7 mouse cellular contexts compared by ENCODE assay signal in genomic region chr2:152707627-152708026, GRCm38 (mm10). TPM values are rescaled to one million over a fixed set of nuclear protein-coding genes. Genes with fewer than 3 reads are reported as not detected.
DNase-seq lines count a peak whose midpoint lies in the region; ATAC-seq and TF ChIP-seq lines count a peak whose summit lies in the region.

No protein-coding gene starts in this region.

- peak; percentile 96 for ATAC-seq in intestine, embryonic 16.5 days
- ATAC-seq in midbrain, embryonic 12.5 days (ENCODE audit: low FRiP score, low read depth) = peak; percentile 94
- peak; percentile 94 for ATAC-seq in stomach, embryonic 15.5 days (ENCODE audit: insufficient read depth, low FRiP score, low read depth)

- no peaks in the 10 kb centered on the region for H3K27me3 ChIP-seq in intestine, embryonic 16.5 days (replicated peaks; ENCODE audit: control insufficient read depth, insufficient read depth, low read length)
- no peaks in the 10 kb centered on the region for H3K27me3 ChIP-seq in midbrain, embryonic 12.5 days
- H3K27me3 ChIP-seq in stomach, embryonic 15.5 days (replicated peaks) = no peaks in the 10 kb centered on the region

- peak; percentile 87 for DNase-seq in embryo, embryonic 11.5 days (ENCODE audit: low read depth, low spot score)
- DNase-seq in gastrocnemius, postnatal 36 days = peak; percentile 83 to 91
- peak; percentile 80 to 83 for DNase-seq in left cerebral cortex, postnatal 36 days (ENCODE audit: low spot score in 2 of 2)

- TF ChIP-seq CTCF in bone marrow, adult 2 months (IDR thresholded peaks at IDR 0.05; ENCODE audit: control insufficient read depth, insufficient read depth, low read length) = no peak

- peak overlapping the region; percentile 66 for H3K4me2 ChIP-seq in intestine, embryonic 16.5 days (ENCODE audit: low read depth, low read length)
- H3K4me2 ChIP-seq in midbrain, embryonic 12.5 days (replicated peaks) = peak overlapping the region; percentile 57
- H3K4me2 ChIP-seq in stomach, embryonic 15.5 days = peak overlapping the region; percentile 67

- 91% methylated on average over 31 of the region's 31 CpGs for WGBS in bone marrow, adult 2 months
- 6% methylated on average over 31 of the region's 31 CpGs for WGBS in intestine, embryonic 16.5 days
- WGBS in midbrain, embryonic 12.5 days = 4% methylated on average over 30 of the region's 31 CpGs
- WGBS in stomach, embryonic 15.5 days = 9% methylated on average over 30 of the region's 31 CpGs

- no peak overlapping the region for H3K4me3 ChIP-seq in bone marrow, adult 2 months (replicated peaks; ENCODE audit: control insufficient read depth, low read depth, low read length)
- peak overlapping the region; percentile 46 for H3K4me3 ChIP-seq in intestine, embryonic 16.5 days (ENCODE audit: low read length)
- H3K4me3 ChIP-seq in midbrain, embryonic 12.5 days = peak overlapping the region; percentile 41
- H3K4me3 ChIP-seq in stomach, embryonic 15.5 days (replicated peaks) = peak overlapping the region; percentile 43

- peak overlapping the region; percentile 71 for H3K9ac ChIP-seq in intestine, embryonic 16.5 days (ENCODE audit: low read depth, low read length)
- H3K9ac ChIP-seq in midbrain, embryonic 12.5 days (replicated peaks) = peak overlapping the region; percentile 60
- peak overlapping the region; percentile 32; the same call in 1 of the 2 replicates for H3K9ac ChIP-seq in stomach, embryonic 15.5 days

- H3K36me3 ChIP-seq in intestine, embryonic 16.5 days (ENCODE audit: control insufficient read depth, insufficient read depth, low read length) = 0 out of 2 replicates have a peak, but pooled peaks cover 8% of the 10 kb centered on the region
- peaks cover 35% of the 10 kb centered on the region for H3K36me3 ChIP-seq in midbrain, embryonic 12.5 days
- H3K36me3 ChIP-seq in stomach, embryonic 15.5 days = peaks cover 19% of the 10 kb centered on the region

- peak overlapping the region; percentile 4; the same call in 1 of the 2 replicates for H3K27ac ChIP-seq in bone marrow, adult 2 months (ENCODE audit: control insufficient read depth, insufficient read depth, low read depth, low read length, poor library complexity)
- peak overlapping the region; percentile 88 for H3K27ac ChIP-seq in intestine, embryonic 16.5 days (ENCODE audit: low read length)
- peak overlapping the region; percentile 71 for H3K27ac ChIP-seq in midbrain, embryonic 12.5 days (replicated peaks)
- peak overlapping the region; percentile 93 for H3K27ac ChIP-seq in stomach, embryonic 15.5 days

- H3K4me1 ChIP-seq in bone marrow, adult 2 months (ENCODE audit: control insufficient read depth, insufficient read depth, low read length) = no peaks in the 10 kb centered on the region
- peaks cover 29% of the 10 kb centered on the region for H3K4me1 ChIP-seq in intestine, embryonic 16.5 days (ENCODE audit: control insufficient read depth, insufficient read depth, low read length)
- peaks cover 32% of the 10 kb centered on the region for H3K4me1 ChIP-seq in midbrain, embryonic 12.5 days
- peaks cover 30% of the 10 kb centered on the region for H3K4me1 ChIP-seq in stomach, embryonic 15.5 days

- H3K9me3 ChIP-seq in intestine, embryonic 16.5 days (ENCODE audit: control insufficient read depth, low read length) = no peaks in the 10 kb centered on the region
- H3K9me3 ChIP-seq in midbrain, embryonic 12.5 days = no peaks in the 10 kb centered on the region
- no peaks in the 10 kb centered on the region for H3K9me3 ChIP-seq in stomach, embryonic 15.5 days

- TF ChIP-seq POLR2A in bone marrow, adult 2 months (IDR thresholded peaks at IDR 0.05; ENCODE audit: borderline replicate concordance, control insufficient read depth, low read depth, low read length) = no peak

- intact Hi-C loops in gastrocnemius, postnatal 36 days (cut with DNase I) = no loop called here
- intact Hi-C loops in left cerebral cortex, postnatal 36 days (cut with DNase I) = no loop called here

RNA-seq across cellular contexts. Expression of gene Mcts2, which starts 20.8 kb away (rescaled TPM):
- 1.8 and 12.9 TPM in 2 replicates for polyA plus RNA-seq in bone marrow, adult 2 months (2011; ENCODE audit: insufficient read depth, insufficient read length, low replicate concordance, missing spikeins)
- total RNA-seq in gastrocnemius, postnatal 36 days (2021) = 10 to 100 TPM in 1 of 2 experiments, 1 to 10 TPM in 1; 9.6 to 12.1 TPM
- polyA plus RNA-seq in intestine, embryonic 16.5 days (2015; fragmentation: Nextera tagmentation; extraction: Ambion mirVana) = 18.9 and 25.1 TPM in 2 replicates
- 10 to 100 TPM; 17.0 to 18.9 TPM for total RNA-seq in left cerebral cortex, postnatal 36 days (2021)
- 38.4 and 39.6 TPM in 2 replicates for polyA plus RNA-seq in midbrain, embryonic 12.5 days (2016; fragmentation: Nextera tagmentation; extraction: Ambion mirVana)
- polyA plus RNA-seq in stomach, embryonic 15.5 days (2015; fragmentation: Nextera tagmentation; extraction: Ambion mirVana) = 23.1 and 26.7 TPM in 2 replicates

RNA-seq across cellular contexts. Expression of gene Id1, which starts 28.4 kb away (rescaled TPM):
- 4.2 and 15.9 TPM in 2 replicates for polyA plus RNA-seq in bone marrow, adult 2 months (2011; ENCODE audit: insufficient read depth, insufficient read length, low replicate concordance, missing spikeins)
- 10 to 100 TPM; 11.5 to 17.7 TPM for total RNA-seq in gastrocnemius, postnatal 36 days (2021)
- 96.1 and 107 TPM in 2 replicates for polyA plus RNA-seq in intestine, embryonic 16.5 days (2015; fragmentation: Nextera tagmentation; extraction: Ambion mirVana)
- 10 to 100 TPM; 22.9 to 23.9 TPM for total RNA-seq in left cerebral cortex, postnatal 36 days (2021)
- polyA plus RNA-seq in midbrain, embryonic 12.5 days (2016; fragmentation: Nextera tagmentation; extraction: Ambion mirVana) = 65.1 and 69.6 TPM in 2 replicates
- polyA plus RNA-seq in stomach, embryonic 15.5 days (2015; fragmentation: Nextera tagmentation; extraction: Ambion mirVana) = 117 and 138 TPM in 2 replicates

RNA-seq across cellular contexts. Expression of gene H13, which starts 38.4 kb away (rescaled TPM):
- polyA plus RNA-seq in bone marrow, adult 2 months (2011; ENCODE audit: insufficient read depth, insufficient read length, low replicate concordance, missing spikeins) = 37.9 and 71.3 TPM in 2 replicates
- 10 to 100 TPM; 30.1 to 35.1 TPM for total RNA-seq in gastrocnemius, postnatal 36 days (2021)
- 116 and 119 TPM in 2 replicates for polyA plus RNA-seq in intestine, embryonic 16.5 days (2015; fragmentation: Nextera tagmentation; extraction: Ambion mirVana)
- total RNA-seq in left cerebral cortex, postnatal 36 days (2021) = 10 to 100 TPM; 72.2 to 75.4 TPM
- 142 and 147 TPM in 2 replicates for polyA plus RNA-seq in midbrain, embryonic 12.5 days (2016; fragmentation: Nextera tagmentation; extraction: Ambion mirVana)
- polyA plus RNA-seq in stomach, embryonic 15.5 days (2015; fragmentation: Nextera tagmentation; extraction: Ambion mirVana) = 122 and 135 TPM in 2 replicates

RNA-seq across cellular contexts. Expression of gene Cox4i2, which starts 46.3 kb away (rescaled TPM):
- 1.4 TPM in 1 of 2 replicates, not detected in the other for polyA plus RNA-seq in bone marrow, adult 2 months (2011; ENCODE audit: insufficient read depth, insufficient read length, low replicate concordance, missing spikeins)
- total RNA-seq in gastrocnemius, postnatal 36 days (2021) = 1 to 10 TPM; 2.9 TPM
- 14.8 and 15.3 TPM in 2 replicates for polyA plus RNA-seq in intestine, embryonic 16.5 days (2015; fragmentation: Nextera tagmentation; extraction: Ambion mirVana)
- total RNA-seq in left cerebral cortex, postnatal 36 days (2021) = 1 to 10 TPM; 1.7 to 1.8 TPM
- 3.2 and 3.9 TPM in 2 replicates for polyA plus RNA-seq in midbrain, embryonic 12.5 days (2016; fragmentation: Nextera tagmentation; extraction: Ambion mirVana)
- polyA plus RNA-seq in stomach, embryonic 15.5 days (2015; fragmentation: Nextera tagmentation; extraction: Ambion mirVana) = 19.0 and 19.5 TPM in 2 replicates

Comparison
In these comparisons a context has a peak if more than half of its experiments do, and no peak if none do; other contexts are left out.
1. H3K27ac ChIP-seq: peak in every context shown above with its lines; median percentile 93 in stomach, embryonic 15.5 days; 88 in intestine, embryonic 16.5 days; 71 in midbrain, embryonic 12.5 days; 4 in bone marrow, adult 2 months.